In genomic region chr4:66402611-66403010, GRCm38 (mm10) we compare ENCODE assay signal across 8 mouse cellular contexts. TPM values are rescaled to one million over a fixed set of nuclear protein-coding genes. Genes with fewer than 3 reads are reported as not detected.
DNase-seq lines count a peak whose midpoint lies in the region; ATAC-seq lines count a peak whose summit lies in the region.

No protein-coding gene starts in this region.

- H3K4me1 ChIP-seq in lung, embryonic 16.5 days (replicated peaks; ENCODE audit: control insufficient read depth, insufficient read depth, low read length) = no peaks in the 10 kb centered on the region; the same call in 1 of the 2 replicates

- H3K9ac ChIP-seq in lung, embryonic 16.5 days (ENCODE audit: low read length) = 0 out of 2 replicates have a peak overlapping the region, but pooled peaks have one; percentile 30

- H3K4me3 ChIP-seq in lung, embryonic 16.5 days (ENCODE audit: low read length) = peak overlapping the region; percentile 68

- H3K27ac ChIP-seq in lung, embryonic 16.5 days (ENCODE audit: low read length) = no peak overlapping the region

- H3K4me2 ChIP-seq in lung, embryonic 16.5 days (ENCODE audit: low read depth, low read length) = peak overlapping the region; percentile 93

- H3K27me3 ChIP-seq in lung, embryonic 16.5 days (ENCODE audit: control insufficient read depth, insufficient read depth, low read depth, low read length) = peaks cover 37% of the 10 kb centered on the region

- DNase-seq in gastrocnemius, postnatal 10 days = peak; percentile 18
- DNase-seq in gastrocnemius, postnatal 14 days = no peak
- DNase-seq in cerebellum, adult 9-10 months = peak; percentile 88
- peak; percentile 35 to 48 for DNase-seq in frontal cortex, postnatal 10 days (ENCODE audit: low spot score in 2 of 2)
- DNase-seq in kidney, postnatal 4 days = peak; percentile 55 to 60
- DNase-seq in right cerebral cortex, postnatal 25 days = peak; percentile 55
- DNase-seq in thymus, postnatal 4 days = no peak

- intact Hi-C loops in gastrocnemius, postnatal 14 days (cut with DNase I; ENCODE audit: low total_unique reads) = no loop called here

- H3K9me3 ChIP-seq in lung, embryonic 16.5 days (ENCODE audit: control insufficient read depth, low read length) = no peaks in the 10 kb centered on the region

- no peaks in the 10 kb centered on the region for H3K36me3 ChIP-seq in lung, embryonic 16.5 days (ENCODE audit: control insufficient read depth, insufficient read depth, low read length)

- WGBS in lung, embryonic 16.5 days = under 1% methylated on average over 24 of the region's 24 CpGs

- ATAC-seq in lung, embryonic 16.5 days (ENCODE audit: low read depth) = peak; percentile 49; the same call in 1 of the 2 replicates

RNA-seq across cellular contexts. Expression of gene Astn2, which starts 1.8 kb away (rescaled TPM):
- 1 to 10 TPM; 1.0 to 1.7 TPM for total RNA-seq in gastrocnemius, postnatal 10 days (2021)
- 1 to 10 TPM in 1 of 2 experiments, under 1 TPM in 1; 0.78 to 1.6 TPM for total RNA-seq in gastrocnemius, postnatal 14 days (2021)
- polyA plus RNA-seq in lung, embryonic 16.5 days (2015; fragmentation: Nextera tagmentation; extraction: Ambion mirVana) = 0.08 and 0.36 TPM in 2 replicates

Comparison
In these comparisons a context has a peak if more than half of its experiments do, and no peak if none do; other contexts are left out.
1. DNase-seq: peak in gastrocnemius, postnatal 10 days (single experiment), cerebellum, adult 9-10 months (single experiment), frontal cortex, postnatal 10 days (2 of 2), kidney, postnatal 4 days (2 of 2) and right cerebral cortex, postnatal 25 days (single experiment); none in gastrocnemius, postnatal 14 days (single experiment) and thymus, postnatal 4 days (single experiment).